Mouse (Mus musculus): ENCODE data around the gene Cenpb.

- TF ChIP-seq CTCF (IDR thresholded peaks at IDR 0.05; ENCODE audit: extremely low read depth, insufficient read depth, insufficient read length, insufficient replicate concordance), result no peak
- peak; percentile 67; the same call in 1 of the 2 replicates for TF ChIP-seq POLR2A (IDR thresholded peaks at IDR 0.05; ENCODE audit: low read depth, low read length)
Observed at GRCm38 (mm10) chr2:131159938-131160581, 19.8 kb downstream of the Cenpb start, which contains the start of gene 1700037H04Rik.
